In the genomic region with DNA sequence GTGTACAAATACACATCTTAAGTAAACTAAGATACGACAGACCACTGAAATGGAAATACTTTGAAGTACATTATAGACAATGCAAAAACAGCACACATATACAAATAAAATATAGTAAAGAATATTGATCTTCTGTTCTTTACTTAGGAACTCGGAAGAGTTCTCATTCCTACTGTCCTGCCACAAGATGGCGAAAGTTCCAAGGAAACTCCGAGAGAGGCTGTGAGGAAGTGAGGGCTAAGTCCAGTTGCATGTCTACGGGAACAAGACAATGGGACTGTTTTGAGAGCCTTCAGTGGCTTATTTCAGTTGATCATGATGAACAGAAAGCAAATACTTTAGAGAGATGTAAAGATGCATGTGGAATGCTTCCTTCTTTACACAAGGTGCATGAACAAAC, we compare ENCODE assay signal across 9 mouse cellular contexts. TPM values are rescaled to one million over a fixed set of nuclear protein-coding genes. Genes with fewer than 3 reads are reported as not detected.
DNase-seq lines count a peak whose midpoint lies in the region; TF ChIP-seq lines count a peak whose summit lies in the region.
"Had no signal": no experiment of that assay in that cellular context is flagged by ENCODE, and none has a peak within 500 bp of the region (broad histone marks: within the 10 kb centered on the region; RNA-seq: fewer than 3 reads in every experiment).

No protein-coding gene starts in this region.

- TF ChIP-seq POLR2A in kidney, adult 2 months (IDR thresholded peaks at IDR 0.05; ENCODE audit: low read depth, low read length): no peak
- TF ChIP-seq POLR2A in CH12.LX (IDR thresholded peaks at IDR 0.05; ENCODE audit: low read depth, low read length) (no peak), MEL (IDR thresholded peaks at IDR 0.05; ENCODE audit: control insufficient read depth in 1 of 2, insufficient read depth in 1 of 2, low read depth in 1 of 2, low read length in 2 of 2, poor library complexity in 1 of 2) (no peak)

- no peaks in the 10 kb centered on the region for H3K79me2 ChIP-seq in CH12.LX (replicated peaks; ENCODE audit: control insufficient read depth, extremely low read depth, insufficient read depth, poor library complexity, severe bottlenecking)
- H3K79me2 ChIP-seq in MEL (ENCODE audit: control insufficient read depth, insufficient read depth, low read length, poor library complexity): no peaks in the 10 kb centered on the region

- TF ChIP-seq EP300 in CH12.LX (IDR thresholded peaks at IDR 0.05; ENCODE audit: low read length): no peak
- TF ChIP-seq EP300 in MEL (IDR thresholded peaks at IDR 0.05; ENCODE audit: low read depth in 1 of 2, low read length in 2 of 2): no peak

- 11% methylated on average over 5 of the region's 5 CpGs for WGBS in kidney, adult 2 months

- TF ChIP-seq CTCF in kidney, adult 2 months (conservative IDR thresholded peaks at IDR 0.05; ENCODE audit: insufficient read depth, insufficient read length, low read depth, low read length): peak; percentile 41
- TF ChIP-seq CTCF in CH12.LX (conservative IDR thresholded peaks at IDR 0.05 in 1 of 2, IDR thresholded peaks at IDR 0.05 in 1 of 2; ENCODE audit: low read depth in 2 of 2, low read length in 2 of 2): peak in 1 of 2 experiments; percentile 52; a peak in 2 of 4 replicates
- TF ChIP-seq CTCF in MEL (IDR thresholded peaks at IDR 0.05 in 2 of 3, conservative IDR thresholded peaks at IDR 0.05 in 1 of 3; ENCODE audit: control insufficient read depth in 1 of 3, insufficient read depth in 1 of 3, low read depth in 2 of 3, low read length in 3 of 3, poor library complexity in 1 of 3, severe bottlenecking in 1 of 3): peak in 2 of 3 experiments; percentile 36 to 57; a peak in 2 of 6 replicates

- TF ChIP-seq RAD21 in CH12.LX (IDR thresholded peaks at IDR 0.05; ENCODE audit: low read depth, low read length) (peak; percentile 57), MEL (IDR thresholded peaks at IDR 0.05; ENCODE audit: low read depth, low read length) (peak; percentile 69)

- DNase-seq in kidney, adult 2 months: peak; percentile 5
- DNase-seq in kidney, adult 11 months: no peak
- DNase-seq in CH12.LX (ENCODE audit: extremely low read depth) (no peak), MEL (ENCODE audit: low read depth, low spot score) (peak; percentile 39)
- DNase-seq in embryo, embryonic 9.5 days (ENCODE audit: extremely low spot score): peak; percentile 8
- peak; percentile 8 for DNase-seq in naive thymus-derived CD4-positive, alpha-beta T cell, adult 2 months (ENCODE audit: low read depth)
- DNase-seq in thymus, postnatal 25 days: no peak

- H3K9me3 ChIP-seq in CH12.LX (replicated peaks; ENCODE audit: low read length) (no peaks in the 10 kb centered on the region), MEL (replicated peaks; ENCODE audit: insufficient read depth, low read length) (no peaks in the 10 kb centered on the region)

- no peaks in the 10 kb centered on the region for H3K4me1 ChIP-seq in kidney, adult 2 months (ENCODE audit: control insufficient read depth, insufficient read depth, low read length)
- H3K4me1 ChIP-seq in CH12.LX (ENCODE audit: control insufficient read depth in 1 of 2, insufficient read depth in 2 of 2) (peaks cover 9 to 25% of the 10 kb centered on the region in 2 experiments; a peak in 3 of 4 replicates), MEL (ENCODE audit: control insufficient read depth in 1 of 2, insufficient read depth in 2 of 2, low read length in 2 of 2) (no peaks in the 10 kb centered on the region)

- no peak overlapping the region for H3K9ac ChIP-seq in CH12.LX (ENCODE audit: insufficient read depth, low read depth)
- H3K9ac ChIP-seq in MEL (ENCODE audit: control insufficient read depth, low read depth, low read length, poor library complexity, severe bottlenecking): no peak overlapping the region
- H3K9ac ChIP-seq: liver, embryonic 14.5 days had no signal

- no peaks in the 10 kb centered on the region for H3K36me3 ChIP-seq in kidney, adult 2 months (ENCODE audit: control insufficient read depth, insufficient read depth, low read length)
- no peaks in the 10 kb centered on the region for H3K36me3 ChIP-seq in CH12.LX (replicated peaks in 1 of 2; ENCODE audit: control insufficient read depth in 1 of 2, insufficient read depth in 1 of 2, low read length in 1 of 2)
- 0 out of 4 replicates have a peak, but pooled peaks cover 0 to 2% of the 10 kb centered on the region in 2 experiments for H3K36me3 ChIP-seq in MEL (ENCODE audit: control insufficient read depth in 1 of 2, insufficient read depth in 2 of 2, low read length in 2 of 2)

- H3K27ac ChIP-seq in kidney, adult 2 months (ENCODE audit: insufficient read depth, low read depth, low read length): no peak overlapping the region
- H3K27ac ChIP-seq in CH12.LX (ENCODE audit: insufficient read depth, low read depth): no peak overlapping the region
- no peak overlapping the region for H3K27ac ChIP-seq in MEL (ENCODE audit: control insufficient read depth, low read depth, low read length)
- H3K27ac ChIP-seq: liver, embryonic 14.5 days had no signal

- no peak overlapping the region for H3K4me2 ChIP-seq in CH12.LX (ENCODE audit: insufficient read depth, low read depth, poor library complexity, severe bottlenecking)

- no peaks in the 10 kb centered on the region for H3K27me3 ChIP-seq in kidney, adult 2 months (replicated peaks; ENCODE audit: control insufficient read depth, insufficient read depth, low read length)
- no peaks in the 10 kb centered on the region for H3K27me3 ChIP-seq in CH12.LX (replicated peaks)
- no peaks in the 10 kb centered on the region for H3K27me3 ChIP-seq in MEL (ENCODE audit: control insufficient read depth in 1 of 2, insufficient read depth in 2 of 2, low read length in 2 of 2)

- in situ Hi-C loops in CH12.LX (cut with MboI; ENCODE audit: low pct_ligation_motif_present, low pct_unique_long_range_greater_than_20kb, low sequenced_read_pairs): loop anchor here (10.0 kb wide), 1 partner anchor 93 kb away; a partner anchor contains a TSS

- H3K4me3 ChIP-seq in kidney, adult 2 months (ENCODE audit: insufficient read depth, low read depth, low read length): no peak overlapping the region
- H3K4me3 ChIP-seq in CH12.LX (replicated peaks in 1 of 3; ENCODE audit: low read depth in 2 of 3, low read length in 2 of 3, poor library complexity in 1 of 3) (no peak overlapping the region), MEL (ENCODE audit: control insufficient read depth in 1 of 2, insufficient read depth in 1 of 2, low read depth in 2 of 2, low read length in 2 of 2) (no peak overlapping the region)

- dilution Hi-C loops in CH12.LX (cut with MboI; ENCODE audit: extremely low pct_ligation_motif_present, extremely low pct_unique_long_range_greater_than_20kb, low sequenced_read_pairs): no loop called here

TF ChIP-seq in CH12.LX, 34 proteins besides CTCF, POLR2A, EP300 and RAD21:
- TF ChIP-seq SMC3 (IDR thresholded peaks at IDR 0.05; ENCODE audit: low read depth, low read length) (peak; percentile 33), MAZ (IDR thresholded peaks at IDR 0.05; ENCODE audit: low read depth, low read length) (no peak), ZC3H11A (IDR thresholded peaks at IDR 0.05; ENCODE audit: low read depth, low read length) (no peak)

TF ChIP-seq in MEL, 35 proteins besides CTCF, POLR2A, EP300 and RAD21:
- TF ChIP-seq CHD2 (IDR thresholded peaks at IDR 0.05; ENCODE audit: low read length): no peak
- TF ChIP-seq SMC3 (IDR thresholded peaks at IDR 0.05; ENCODE audit: low read depth, low read length): peak; percentile 65
- TF ChIP-seq ZKSCAN1 (IDR thresholded peaks at IDR 0.05; ENCODE audit: low read depth, low read length): no peak
- TF ChIP-seq E2F4 (IDR thresholded peaks at IDR 0.05; ENCODE audit: borderline replicate concordance, low read depth, low read length): no peak
- no peak for TF ChIP-seq MEF2A (IDR thresholded peaks at IDR 0.05; ENCODE audit: extremely low read depth, insufficient replicate concordance, low read depth, low read length, poor library complexity, severe bottlenecking)
- peak; percentile 41 for TF ChIP-seq ZC3H11A (IDR thresholded peaks at IDR 0.05; ENCODE audit: low read depth, low read length)

RNA-seq across cellular contexts. Expression of a gene that starts 29.6 kb away (rescaled TPM):
- polyA plus RNA-seq in kidney, adult 2 months (2012; rRNA removed): 0.56 and 0.67 TPM in 2 replicates
- total RNA-seq in CH12.LX (2012; rRNA removed): 0.04 TPM in 1 of 2 replicates, not detected in the other
- total RNA-seq in CH12.LX (2014; rRNA removed): not detected in 2 replicates
- 0.24 and 0.33 TPM in 2 replicates for polyA plus RNA-seq in CH12.LX (2012; ENCODE audit: insufficient read length, low read depth)
- total RNA-seq in MEL (2012; rRNA removed): not detected in 2 replicates
- polyA plus RNA-seq in MEL (2012; ENCODE audit: insufficient read depth in 1 of 2, insufficient read length in 2 of 2, low read depth in 1 of 2, low replicate concordance in 2 of 2, missing spikeins in 1 of 2): under 1 TPM in 1 of 2 experiments, not detected in 1; 0.38 TPM

RNA-seq across cellular contexts. Expression of a gene that starts 55.0 kb away (rescaled TPM):
- not detected in 2 replicates for polyA plus RNA-seq in kidney, adult 2 months (2012; rRNA removed)
- total RNA-seq in CH12.LX (2012; rRNA removed) (not detected in 2 replicates), CH12.LX (2014; rRNA removed) (0.14 TPM in 1 of 2 replicates, not detected in the other), MEL (2012; rRNA removed) (not detected in 2 replicates)
- polyA plus RNA-seq in CH12.LX (2012; ENCODE audit: insufficient read length, low read depth) (not detected in 2 replicates), MEL (2012; ENCODE audit: insufficient read depth in 1 of 2, insufficient read length in 2 of 2, low read depth in 1 of 2, low replicate concordance in 2 of 2, missing spikeins in 1 of 2) (under 1 TPM in 1 of 2 experiments, not detected in 1; 0.25 TPM)
- polyA plus RNA-seq: liver, embryonic 14.5 days; stomach, embryonic 14.5 days had no signal

Comparison
In these comparisons a context has a peak if more than half of its experiments do, and no peak if none do; other contexts are left out.
1. DNase-seq: peak in kidney, adult 2 months (single experiment), MEL (single experiment), embryo, embryonic 9.5 days (single experiment) and naive thymus-derived CD4-positive, alpha-beta T cell, adult 2 months (single experiment); none in kidney, adult 11 months (single experiment), CH12.LX (single experiment) and thymus, postnatal 25 days (single experiment).